Mouse (Mus musculus): ENCODE measurements at regions not wholly inside any gene's neighbourhood (a gene's known extent, or its start where the extent isn't known, plus 50 kb on each side); places are given as distances from the start of the nearest gene placed in this dataset.

DNA sequence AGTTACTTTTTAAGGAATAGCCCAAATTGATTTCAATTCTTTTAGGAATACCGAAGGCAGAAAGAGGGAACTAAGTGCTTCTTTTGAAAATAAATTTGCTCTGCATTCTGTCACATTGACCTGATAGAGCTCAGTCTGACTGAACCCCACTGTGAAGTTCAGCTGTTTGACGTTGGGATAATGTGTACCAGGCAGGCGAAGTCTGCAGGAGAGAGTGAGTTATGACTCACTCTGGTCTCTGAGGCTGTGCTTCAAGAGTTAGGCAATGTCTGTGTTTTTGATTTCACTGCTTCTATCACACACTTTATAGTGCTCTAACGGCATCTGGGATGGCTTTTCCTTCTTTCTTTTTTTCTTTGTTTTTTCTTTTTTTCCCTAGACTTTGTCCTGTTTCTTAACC is 283.5 kb downstream of the Naf1 start:
- ATAC-seq (ENCODE audit: insufficient read depth, low FRiP score, low read depth): no peak
- H3K4me1 ChIP-seq: no peaks in the 10 kb centered on the region

DNA sequence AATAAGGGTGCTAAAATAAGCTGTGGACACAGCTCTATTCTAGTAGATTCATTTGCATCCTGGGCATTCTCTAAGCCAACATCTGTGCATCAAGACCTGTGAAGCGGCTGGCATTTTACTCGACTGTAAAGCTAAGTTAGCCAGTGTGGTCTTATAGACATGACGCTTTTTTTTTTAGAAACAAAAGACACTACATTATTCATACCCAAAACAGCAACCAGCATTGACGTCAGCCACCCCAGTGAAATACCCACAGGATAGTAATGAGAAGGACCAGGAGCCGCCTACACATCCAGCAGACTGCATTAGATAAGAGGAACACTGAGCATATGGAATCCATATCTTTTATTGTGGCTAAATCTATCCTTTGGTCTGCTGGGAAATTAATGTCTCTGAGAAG is 321.7 kb downstream of the Naf1 start:
- H3K36me3 ChIP-seq: no peaks in the 10 kb centered on the region
- 86% methylated on average over 5 of the region's 5 CpGs for WGBS
- H3K4me2 ChIP-seq: no peak overlapping the region
- H3K9ac ChIP-seq: no peak overlapping the region
- no peak overlapping the region for H3K27ac ChIP-seq
- H3K4me1 ChIP-seq: no peaks in the 10 kb centered on the region
- no peaks in the 10 kb centered on the region for H3K9me3 ChIP-seq
- H3K4me3 ChIP-seq (replicated peaks): no peak overlapping the region
- no peaks in the 10 kb centered on the region for H3K27me3 ChIP-seq (replicated peaks)
- no peak for ATAC-seq (ENCODE audit: insufficient read depth, low FRiP score, low read depth)

More for the DNA sequence above, 283.5 kb downstream of the Naf1 start:
- H3K36me3 ChIP-seq: no peaks in the 10 kb centered on the region
- no peak overlapping the region for H3K4me2 ChIP-seq
- H3K9ac ChIP-seq: no peak overlapping the region
- H3K27ac ChIP-seq: no peak overlapping the region
- H3K4me3 ChIP-seq (replicated peaks): no peak overlapping the region
- WGBS: 39% methylated on average over 4 of the region's 4 CpGs
- H3K9me3 ChIP-seq: no peaks in the 10 kb centered on the region
- no peaks in the 10 kb centered on the region for H3K27me3 ChIP-seq (replicated peaks)

DNA sequence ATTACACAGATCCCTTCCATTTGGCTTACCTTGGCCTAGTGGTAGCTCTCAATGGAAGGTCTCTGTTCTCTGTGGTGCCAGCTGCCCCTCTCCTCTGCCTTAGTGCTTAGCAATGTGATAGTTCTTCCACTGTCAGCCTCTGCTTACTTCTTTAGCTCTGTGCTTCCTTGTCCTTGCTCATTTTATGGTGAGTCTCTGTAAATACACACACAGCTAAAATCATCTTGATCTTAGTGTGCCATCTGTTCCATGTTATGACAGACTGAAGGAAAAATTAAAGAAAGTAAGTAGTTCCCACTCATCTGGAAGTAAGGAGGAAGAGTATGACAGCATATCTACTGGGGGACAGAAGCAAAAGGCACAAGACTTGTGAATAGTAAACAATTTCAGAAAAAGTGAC is 324.4 kb upstream of the Nat3 start:
- Histone ChIP-seq H3K4me2 (no peak overlapping the region), H3K9me3 (no peaks in the 10 kb centered on the region), H3K4me3 (replicated peaks) (no peak overlapping the region), H3K36me3 (no peaks in the 10 kb centered on the region), H3K27me3 (replicated peaks) (no peaks in the 10 kb centered on the region), H3K9ac (no peak overlapping the region), H3K27ac (no peak overlapping the region), H3K4me1 (no peaks in the 10 kb centered on the region)
- ATAC-seq (ENCODE audit: insufficient read depth, low FRiP score, low read depth): no peak

DNA sequence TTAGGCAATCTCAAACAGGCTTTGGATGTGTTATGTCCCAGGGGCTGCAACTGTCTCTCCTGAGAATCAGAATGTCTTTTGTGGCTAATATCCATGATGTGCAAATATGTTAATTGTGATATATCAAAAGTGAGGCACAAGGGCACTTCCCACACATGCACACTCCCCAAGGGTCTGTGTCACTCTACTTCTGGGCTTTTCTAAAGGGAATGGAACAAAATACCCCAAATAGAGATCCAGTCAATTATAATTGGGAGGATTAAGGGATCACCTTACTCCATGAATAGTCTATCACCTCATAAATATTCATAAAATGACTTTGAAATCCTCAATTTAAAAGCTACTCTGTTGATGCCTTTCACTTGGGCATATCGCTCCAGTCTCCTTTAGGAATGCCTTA is 317.6 kb upstream of the Nat3 start:
- no peak overlapping the region for H3K9ac ChIP-seq
- H3K9me3 ChIP-seq: no peaks in the 10 kb centered on the region
- no peak overlapping the region for H3K4me3 ChIP-seq (replicated peaks)
- no peaks in the 10 kb centered on the region for H3K27me3 ChIP-seq (replicated peaks)
- no peak for ATAC-seq (ENCODE audit: insufficient read depth, low FRiP score, low read depth)
- no peaks in the 10 kb centered on the region for H3K36me3 ChIP-seq
- WGBS: 78% methylated on average over 1 of the region's 1 CpGs
- H3K4me2 ChIP-seq: no peak overlapping the region
- no peak overlapping the region for H3K27ac ChIP-seq
- no peaks in the 10 kb centered on the region for H3K4me1 ChIP-seq

DNA sequence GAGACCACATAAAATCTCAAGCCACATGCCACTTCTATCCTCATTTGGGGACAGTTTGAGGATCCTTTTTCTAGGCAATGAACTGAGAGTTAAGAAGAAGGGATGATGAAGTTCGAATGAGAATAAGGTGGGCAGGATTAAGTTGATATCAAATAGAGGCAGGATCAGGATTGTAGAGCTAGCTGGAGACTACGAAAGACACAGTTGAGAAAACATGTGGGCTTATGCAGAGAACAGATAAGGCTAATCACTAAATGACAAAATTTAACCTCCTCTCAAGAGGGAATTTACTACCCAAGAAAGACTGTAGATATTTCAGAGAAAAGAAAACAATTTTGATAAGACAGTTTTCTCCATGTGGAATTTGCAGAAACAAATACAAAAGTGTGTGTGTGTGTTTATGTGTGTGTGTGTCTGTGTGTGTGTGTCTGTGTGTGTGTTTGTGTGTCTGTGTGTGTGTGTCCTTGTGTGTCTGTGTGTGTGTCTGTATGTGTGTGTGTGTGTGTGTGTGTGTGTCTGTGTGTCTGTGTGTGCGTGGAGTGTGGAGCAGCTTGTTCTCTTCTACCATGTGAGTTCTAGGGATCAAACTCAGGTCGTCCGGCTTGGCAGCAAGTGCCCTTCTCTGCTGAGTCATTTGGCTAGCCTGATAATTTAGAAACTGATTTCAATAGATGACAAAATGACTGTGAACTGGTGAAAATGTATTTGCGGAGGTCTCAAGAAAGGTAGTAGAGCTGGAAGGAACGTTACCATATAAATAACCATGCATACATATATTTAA is 291.5 kb upstream of the Nat3 start:
- Histone ChIP-seq H3K27ac (no peak overlapping the region), H3K9me3 (no peaks in the 10 kb centered on the region), H3K27me3 (replicated peaks) (no peaks in the 10 kb centered on the region), H3K4me1 (no peaks in the 10 kb centered on the region), H3K4me2 (no peak overlapping the region), H3K9ac (no peak overlapping the region), H3K4me3 (replicated peaks) (no peak overlapping the region), H3K36me3 (no peaks in the 10 kb centered on the region)
- no peak for ATAC-seq (ENCODE audit: insufficient read depth, low FRiP score, low read depth)
- 80% methylated on average over 7 of the region's 7 CpGs for WGBS

DNA sequence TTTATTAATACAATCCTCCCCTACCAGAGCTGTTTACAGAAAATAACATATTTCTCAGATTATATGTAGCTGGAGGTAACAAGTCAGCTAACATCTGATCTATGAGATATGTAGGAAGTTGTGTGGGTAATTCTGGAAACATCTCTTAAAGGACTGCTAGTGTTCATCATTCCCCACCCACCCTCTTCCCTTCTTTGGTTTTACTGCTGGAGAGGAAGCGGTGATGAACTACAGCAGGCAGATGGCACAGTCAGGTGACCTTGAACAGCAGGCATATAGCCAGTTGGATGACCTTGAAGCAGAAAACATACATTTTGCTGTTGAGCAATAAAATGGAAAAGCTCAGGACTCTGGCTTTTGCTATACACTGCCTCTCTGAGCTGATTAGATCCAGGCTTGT is 284.7 kb upstream of the Nat3 start:
- Histone ChIP-seq H3K27ac (no peak overlapping the region), H3K36me3 (no peaks in the 10 kb centered on the region), H3K9ac (no peak overlapping the region), H3K4me1 (no peaks in the 10 kb centered on the region), H3K4me3 (replicated peaks) (no peak overlapping the region), H3K9me3 (no peaks in the 10 kb centered on the region), H3K4me2 (no peak overlapping the region), H3K27me3 (replicated peaks) (no peaks in the 10 kb centered on the region)
- no peak for ATAC-seq (ENCODE audit: insufficient read depth, low FRiP score, low read depth)
- 65% methylated on average over 1 of the region's 1 CpGs for whole genome bisulfite sequencing

DNA sequence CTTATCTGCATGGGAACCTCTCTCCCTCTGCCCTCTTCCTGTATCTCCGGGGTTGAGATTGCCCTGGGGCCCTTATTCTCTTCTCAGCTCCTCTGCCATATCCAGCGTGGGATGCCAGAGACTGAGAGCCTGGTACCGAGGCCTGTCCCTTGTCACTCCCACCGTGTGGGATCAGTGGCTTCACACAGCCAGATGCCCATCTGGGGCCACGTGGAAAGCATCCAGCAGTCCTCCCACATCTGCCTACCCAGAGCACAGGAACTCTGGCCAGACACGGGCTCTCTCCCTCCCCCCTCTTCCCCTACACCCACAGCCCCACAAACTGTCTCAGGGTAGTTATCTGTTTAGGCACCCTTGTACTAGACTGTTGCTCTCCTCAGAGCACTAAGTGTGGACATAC is 244.9 kb upstream of the Nat3 start:
- Histone ChIP-seq H3K36me3 (no peaks in the 10 kb centered on the region), H3K9ac (no peak overlapping the region), H3K4me1 (no peaks in the 10 kb centered on the region), H3K4me2 (no peak overlapping the region), H3K27ac (no peak overlapping the region), H3K27me3 (replicated peaks) (no peaks in the 10 kb centered on the region), H3K9me3 (no peaks in the 10 kb centered on the region), H3K4me3 (replicated peaks) (no peak overlapping the region)
- ATAC-seq (ENCODE audit: insufficient read depth, low FRiP score, low read depth): no peak
- WGBS: 57% methylated on average over 6 of the region's 6 CpGs

DNA sequence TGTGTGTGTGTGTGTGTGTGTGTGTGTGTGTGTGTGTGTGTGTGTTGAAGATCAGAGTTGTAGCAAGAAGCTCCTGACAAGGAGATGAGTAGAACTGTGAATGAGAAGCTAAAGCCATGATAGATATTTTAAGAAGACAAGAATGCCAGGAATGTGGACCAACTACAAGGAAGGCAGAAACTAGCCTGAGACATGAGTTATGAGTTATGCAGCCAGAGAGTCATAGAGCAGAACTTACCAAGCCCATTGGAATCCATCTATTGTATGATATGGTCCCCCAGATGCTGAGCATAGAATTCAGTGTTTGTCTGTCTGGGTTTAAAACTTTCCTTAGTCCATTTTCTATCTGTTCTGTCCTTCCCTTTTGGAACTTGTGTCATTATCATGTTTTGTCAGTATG is 244.2 kb upstream of the Nat3 start:
- no peak for ATAC-seq (ENCODE audit: insufficient read depth, low FRiP score, low read depth)
- Histone ChIP-seq H3K4me2 (no peak overlapping the region), H3K27me3 (replicated peaks) (no peaks in the 10 kb centered on the region), H3K4me3 (replicated peaks) (no peak overlapping the region), H3K4me1 (no peaks in the 10 kb centered on the region), H3K9ac (no peak overlapping the region), H3K27ac (no peak overlapping the region), H3K36me3 (no peaks in the 10 kb centered on the region), H3K9me3 (no peaks in the 10 kb centered on the region)

DNA sequence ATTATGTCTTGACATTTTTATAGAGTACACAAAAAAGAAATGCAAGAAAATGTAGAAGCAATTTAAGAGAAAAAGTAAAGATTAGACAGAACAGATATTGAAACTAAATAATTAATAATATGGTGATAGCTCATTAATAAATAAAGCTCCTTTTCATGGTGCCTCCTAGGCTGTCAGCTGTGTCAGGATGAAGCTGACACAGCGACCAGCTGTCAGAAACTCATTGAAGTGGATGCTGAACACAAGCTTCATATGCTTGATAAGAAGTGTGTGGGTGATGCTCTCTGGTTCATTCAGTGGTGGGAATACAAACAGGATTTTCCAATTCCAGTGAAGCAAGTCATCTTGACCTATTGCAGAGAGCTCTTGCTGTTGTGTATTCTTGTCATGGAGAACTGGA is 213.2 kb upstream of the Nat3 start:
- no peak for ATAC-seq (ENCODE audit: insufficient read depth, low FRiP score, low read depth)
- Histone ChIP-seq H3K36me3 (no peaks in the 10 kb centered on the region), H3K27ac (no peak overlapping the region), H3K4me3 (replicated peaks) (no peak overlapping the region), H3K9ac (no peak overlapping the region), H3K4me2 (no peak overlapping the region), H3K9me3 (no peaks in the 10 kb centered on the region), H3K27me3 (replicated peaks) (no peaks in the 10 kb centered on the region), H3K4me1 (no peaks in the 10 kb centered on the region)
- 85% methylated on average over 1 of the region's 1 CpGs for WGBS

DNA sequence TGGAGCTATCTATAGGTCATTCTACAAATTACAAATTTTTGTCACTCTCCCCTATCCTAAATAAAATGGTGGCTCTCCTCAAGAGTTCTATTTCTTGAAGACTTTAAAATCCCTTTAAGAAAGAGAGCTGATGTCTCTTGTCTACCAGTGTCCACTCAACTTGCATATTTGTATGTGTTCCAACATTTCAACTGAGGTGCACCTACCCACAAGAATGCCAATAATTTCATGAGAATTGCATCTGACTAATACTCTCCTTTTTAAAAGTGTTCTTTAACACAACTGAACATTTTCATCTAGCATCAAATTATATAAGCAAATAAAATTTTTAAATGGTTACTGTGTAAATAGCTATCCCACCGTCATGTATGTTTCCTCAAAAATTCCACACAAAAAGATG is 206.3 kb upstream of the Nat3 start:
- WGBS: 84% methylated on average over 1 of the region's 1 CpGs

DNA sequence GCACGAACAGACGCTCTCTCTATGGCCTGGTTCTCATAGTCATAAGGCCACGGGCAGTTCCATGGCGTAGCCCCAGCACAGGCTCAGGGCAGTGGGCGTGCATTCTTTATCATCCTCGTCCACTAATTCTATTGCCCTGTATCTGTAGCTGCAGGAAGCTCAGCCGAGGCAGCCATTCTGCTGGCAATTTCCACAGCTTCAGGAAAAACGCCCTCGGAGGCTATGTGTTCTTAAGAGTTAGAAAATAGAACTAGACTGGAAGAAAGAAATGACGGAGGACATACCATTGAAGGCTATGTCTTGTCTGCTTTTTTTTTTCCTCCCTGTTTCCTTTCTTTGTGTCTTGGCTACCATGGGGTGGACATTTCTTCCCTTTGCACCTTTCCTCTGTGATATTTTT is 205.0 kb upstream of the Nat3 start:
- 87% methylated on average over 10 of the region's 10 CpGs for WGBS
- no peaks in the 10 kb centered on the region for H3K36me3 ChIP-seq
- H3K9ac ChIP-seq: no peak overlapping the region
- ATAC-seq (ENCODE audit: insufficient read depth, low FRiP score, low read depth): no peak
- no peak overlapping the region for H3K27ac ChIP-seq
- H3K4me1 ChIP-seq: no peaks in the 10 kb centered on the region
- H3K9me3 ChIP-seq: no peaks in the 10 kb centered on the region
- H3K4me3 ChIP-seq (replicated peaks): no peak overlapping the region
- no peak overlapping the region for H3K4me2 ChIP-seq
- no peaks in the 10 kb centered on the region for H3K27me3 ChIP-seq (replicated peaks)

More for the DNA sequence above, 206.3 kb upstream of the Nat3 start:
- Histone ChIP-seq H3K4me1 (no peaks in the 10 kb centered on the region), H3K4me3 (replicated peaks) (no peak overlapping the region), H3K9ac (no peak overlapping the region), H3K27me3 (replicated peaks) (no peaks in the 10 kb centered on the region), H3K36me3 (no peaks in the 10 kb centered on the region), H3K9me3 (no peaks in the 10 kb centered on the region), H3K27ac (no peak overlapping the region), H3K4me2 (no peak overlapping the region)
- ATAC-seq (ENCODE audit: insufficient read depth, low FRiP score, low read depth): no peak

DNA sequence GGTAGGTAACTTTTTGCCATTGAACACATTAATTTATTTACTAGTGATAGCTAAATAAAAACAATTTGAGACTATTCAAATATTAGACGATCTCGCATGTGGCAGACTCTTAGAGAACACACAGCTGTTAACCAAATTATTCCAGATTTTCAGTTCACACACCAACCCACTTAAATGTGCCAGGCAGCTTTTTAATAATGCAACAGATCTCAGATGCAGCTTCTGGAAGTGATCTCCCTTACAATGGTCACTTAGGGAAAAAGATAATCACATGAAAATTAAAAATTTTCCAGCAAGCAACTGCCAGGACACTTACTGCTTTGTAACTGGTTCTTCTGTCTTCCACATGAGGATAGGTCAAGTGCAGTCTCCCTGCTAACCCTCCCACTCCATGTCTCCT is 203.1 kb upstream of the Nat3 start:
- Histone ChIP-seq H3K27me3 (replicated peaks) (no peaks in the 10 kb centered on the region), H3K4me1 (no peaks in the 10 kb centered on the region), H3K27ac (no peak overlapping the region), H3K9me3 (no peaks in the 10 kb centered on the region), H3K9ac (no peak overlapping the region), H3K4me3 (replicated peaks) (no peak overlapping the region), H3K4me2 (no peak overlapping the region), H3K36me3 (no peaks in the 10 kb centered on the region)
- no peak for ATAC-seq (ENCODE audit: insufficient read depth, low FRiP score, low read depth)
- WGBS: 68% methylated on average over 2 of the region's 2 CpGs

DNA sequence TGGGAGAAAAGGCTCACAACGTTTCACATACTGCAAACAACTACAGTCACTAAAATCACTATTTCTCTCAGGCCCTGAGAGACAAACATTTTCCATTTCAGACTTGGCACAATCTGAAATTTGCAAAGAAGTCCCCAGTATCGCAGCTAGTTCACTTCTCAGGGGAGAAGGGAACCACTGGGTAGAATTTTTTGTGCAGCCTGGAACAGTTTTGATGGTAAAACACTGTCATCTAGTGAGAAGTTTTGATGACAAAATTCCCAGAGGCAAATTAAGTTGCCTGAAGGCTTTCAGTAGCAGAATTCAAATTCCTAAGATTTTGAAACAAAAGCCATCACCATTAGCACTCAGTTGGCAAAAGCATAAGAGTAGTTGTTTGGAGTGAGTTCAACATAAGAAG is 195.2 kb upstream of the Nat3 start:
- no peaks in the 10 kb centered on the region for H3K36me3 ChIP-seq
- no peaks in the 10 kb centered on the region for H3K27me3 ChIP-seq (replicated peaks)
- no peak overlapping the region for H3K9ac ChIP-seq
- no peaks in the 10 kb centered on the region for H3K4me1 ChIP-seq
- WGBS: 64% methylated on average over 2 of the region's 2 CpGs
- H3K4me2 ChIP-seq: no peak overlapping the region
- no peak overlapping the region for H3K4me3 ChIP-seq (replicated peaks)
- H3K27ac ChIP-seq: no peak overlapping the region
- ATAC-seq (ENCODE audit: insufficient read depth, low FRiP score, low read depth): no peak
- H3K9me3 ChIP-seq: no peaks in the 10 kb centered on the region

Measured in stomach, embryonic 15.5 days (tissue).